Mouse (Mus musculus): Measurements from ENCODE around the gene Rsrc1. TPM values are rescaled to one million over a fixed set of nuclear protein-coding genes. Genes with fewer than 3 reads are reported as not detected.

Gene Rsrc1
- total and polyA plus RNA-seq, 2 experiments from 2014 or later: 13.1 to 15.0 TPM

DNA sequence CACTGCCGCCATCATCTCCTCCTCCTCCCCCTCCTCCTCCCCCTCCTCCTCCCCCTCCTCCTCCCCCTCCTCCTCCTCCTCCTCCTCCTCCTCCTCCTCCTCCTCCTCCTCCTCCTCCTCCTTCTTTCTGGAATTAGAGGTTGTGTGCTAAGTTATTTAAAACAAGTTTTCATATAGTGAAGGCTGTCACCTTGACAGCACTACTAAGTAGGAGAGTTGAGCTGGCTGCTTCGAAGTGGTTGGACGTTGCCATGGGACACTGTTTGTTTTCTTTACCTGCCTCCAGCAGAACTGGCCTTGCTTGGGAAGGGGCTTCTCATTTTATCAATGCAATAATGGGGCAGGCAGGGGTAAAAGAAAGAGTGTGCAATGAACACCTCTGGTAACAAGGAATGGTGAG, 393.9 kb downstream of the Rsrc1 start, which contains the start of gene Gm17402:
Gm17402 (minus strand) TSS at position 101 of the 400 bp plus-strand sequence.
- peak within 1 kb of the TSS; percentile 78 for H3K27ac ChIP-seq (ENCODE audit: low read depth)

DNA sequence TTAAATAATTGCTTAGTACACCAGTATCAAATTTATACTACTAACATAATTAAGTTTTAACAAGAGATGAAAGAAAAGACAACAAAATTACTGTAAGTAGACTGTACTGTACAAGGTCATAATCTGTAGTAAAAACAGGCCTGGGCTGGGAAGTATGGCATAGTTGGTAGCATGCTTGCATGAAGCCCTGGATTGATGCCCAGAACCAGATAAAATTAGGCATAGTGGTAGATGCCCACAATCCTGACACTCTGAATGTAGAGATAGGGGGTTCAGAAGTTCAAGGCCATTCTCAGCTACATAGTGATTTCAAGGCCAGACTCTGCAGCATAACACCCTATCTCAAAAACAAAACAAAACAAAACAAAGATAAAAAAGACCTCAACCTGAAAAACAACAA, 397.0 kb downstream of the Rsrc1 start:
- Histone ChIP-seq H3K4me1 (ENCODE audit: control insufficient read depth, insufficient read depth) (peaks cover 6% of the 10 kb centered on the region), H3K36me3 (replicated peaks; ENCODE audit: control insufficient read depth, insufficient read depth, low read length) (no peaks in the 10 kb centered on the region), H3K9ac (replicated peaks; ENCODE audit: low read depth, low read length) (no peak overlapping the region), H3K27ac (ENCODE audit: low read depth) (peak overlapping the region; percentile 69; the same call in 1 of the 2 replicates), H3K4me3 (ENCODE audit: low read depth, low read length) (no peak overlapping the region), H3K4me2 (ENCODE audit: low read depth, low read length) (no peak overlapping the region), H3K9me3 (replicated peaks; ENCODE audit: control insufficient read depth, low read length) (no peaks in the 10 kb centered on the region), H3K27me3 (ENCODE audit: control insufficient read depth, insufficient read depth, low read length) (no peaks in the 10 kb centered on the region)
- peak; percentile 59 for ATAC-seq (ENCODE audit: insufficient read depth, low read depth)
- peak; percentile 32 for DNase-seq (ENCODE audit: low spot score)
- no peak for TF ChIP-seq CTCF (IDR thresholded peaks at IDR 0.05; ENCODE audit: low read depth)
- TF ChIP-seq EP300 (IDR thresholded peaks at IDR 0.05; ENCODE audit: low read depth): peak; percentile 84; the same call in 1 of the 2 replicates

More for the DNA sequence above, 393.9 kb downstream of the Rsrc1 start, which contains the start of gene Gm17402:
- Histone ChIP-seq H3K9me3 (replicated peaks; ENCODE audit: control insufficient read depth, low read length) (no peaks in the 10 kb centered on the region), H3K27me3 (ENCODE audit: control insufficient read depth, insufficient read depth, low read length) (no peaks in the 10 kb centered on the region), H3K4me3 (ENCODE audit: low read depth, low read length) (peak within 1 kb of the TSS; percentile 78), H3K4me1 (ENCODE audit: control insufficient read depth, insufficient read depth) (peaks cover 27% of the 10 kb centered on the region), H3K4me2 (ENCODE audit: low read depth, low read length) (peak within 1 kb of the TSS; percentile 86), H3K9ac (replicated peaks; ENCODE audit: low read depth, low read length) (peak within 1 kb of the TSS; percentile 64), H3K36me3 (replicated peaks; ENCODE audit: control insufficient read depth, insufficient read depth, low read length) (no peaks in the 10 kb centered on the region)
- DNase-seq (ENCODE audit: low spot score): peak; percentile 14
- 17% methylated on average over 3 of the region's 3 CpGs for WGBS
- no peak for TF ChIP-seq EP300 (IDR thresholded peaks at IDR 0.05; ENCODE audit: low read depth)
- no peak for TF ChIP-seq CTCF (IDR thresholded peaks at IDR 0.05; ENCODE audit: low read depth)
- no peak for ATAC-seq (ENCODE audit: insufficient read depth, low read depth)

Other genes with a start within 250 kb of the Rsrc1 start
- gene Shox2, start 381 bp downstream of the Rsrc1 start, total RNA-seq (2014; rRNA removed; ENCODE audit: low replicate concordance): 0.11 and 0.73 TPM in 2 replicates
- gene Shox2, start 381 bp downstream of the Rsrc1 start, polyA plus RNA-seq (2015; fragmentation: Nextera tagmentation; extraction: Ambion mirVana): 2.3 and 5.6 TPM in 2 replicates

Data from heart, postnatal 0 days (tissue).